Mouse (Mus musculus) T-cell, adult 2 months (primary cell): ENCODE measurements around the gene Mettl23.

ENCODE experiments used
- DNase-seq: peaks from one replicate; pipeline ENCODE4 v3.0.0; 2022; ENCODE audit warnings: low spot score

The Mettl23 gene

DNA sequence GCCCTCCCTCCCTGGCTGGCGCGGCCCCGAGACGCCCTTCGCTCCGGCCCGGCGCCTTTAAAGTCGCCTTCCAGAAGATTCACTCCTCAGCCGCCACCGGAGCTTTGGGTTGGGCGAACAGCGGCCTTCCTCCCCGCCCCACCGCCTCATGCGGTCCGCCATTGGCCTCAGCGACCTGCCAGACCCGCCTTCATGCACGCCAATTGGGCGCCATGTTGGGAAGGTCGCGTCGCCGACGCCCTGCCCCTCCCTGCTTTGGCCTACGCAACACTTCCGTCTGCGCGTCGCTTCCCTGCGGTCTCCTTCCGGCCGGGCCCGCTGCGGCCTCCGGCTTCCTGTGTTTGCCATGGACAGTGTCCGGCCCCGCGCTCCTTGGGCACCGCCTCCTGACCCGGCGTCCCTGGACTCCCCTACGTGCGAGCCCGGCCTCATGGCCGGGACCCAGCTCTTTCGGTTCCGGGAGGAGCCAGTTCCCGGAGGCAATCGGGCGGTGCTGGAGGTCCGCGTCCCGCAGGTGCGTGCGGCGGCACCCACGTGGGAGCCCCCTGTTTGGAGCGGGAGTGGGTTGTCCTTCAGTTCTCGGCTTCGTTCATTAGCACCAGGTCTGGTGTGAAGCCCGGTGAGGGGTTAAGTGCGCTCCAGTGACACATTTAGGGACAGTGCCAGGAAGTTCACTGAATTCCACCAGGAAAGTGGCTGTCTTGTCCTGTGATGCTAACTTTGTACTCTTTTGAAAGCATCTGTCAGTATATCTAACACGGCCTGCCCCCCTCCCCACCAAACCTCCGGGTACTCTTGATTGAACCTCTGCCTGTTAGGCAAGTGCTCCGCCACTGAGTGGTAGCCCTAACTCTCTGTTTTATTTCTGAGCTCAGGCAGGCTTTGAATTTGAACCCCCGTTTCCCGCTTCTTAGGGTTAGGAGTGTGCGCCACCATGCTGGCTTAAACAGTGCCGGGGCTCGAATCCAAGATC, at the start of gene Mettl23, which contains the start of gene Jmjd6:
Gene Mettl23, plus strand, starts transcription at position 18 of the 973 bp plus-strand sequence.
Gene Jmjd6, minus strand, starts transcription at position 189 of the 973 bp plus-strand sequence.
- peak; percentile 95 for DNase-seq

DNA sequence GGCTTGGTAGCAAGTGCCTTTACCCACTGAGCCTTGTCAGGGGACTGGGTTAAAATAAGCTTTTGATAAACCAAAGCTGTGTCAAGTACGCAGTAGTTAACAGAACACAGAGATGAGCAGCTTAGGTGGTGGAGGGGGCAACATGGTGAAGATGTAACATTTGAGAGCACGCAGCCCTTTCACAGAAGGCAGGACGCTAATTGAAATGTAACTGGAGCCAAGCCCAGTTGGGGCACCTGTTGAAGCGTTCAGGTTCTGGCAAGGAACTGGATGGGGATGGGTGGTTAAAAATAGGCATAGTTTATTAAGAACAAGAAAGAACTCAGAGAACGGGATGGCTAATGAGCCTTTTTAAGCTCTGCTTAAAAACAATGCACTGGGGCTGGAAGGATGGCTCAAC, 43.7 kb upstream of the Mettl23 start:
- no peak for DNase-seq

DNA sequence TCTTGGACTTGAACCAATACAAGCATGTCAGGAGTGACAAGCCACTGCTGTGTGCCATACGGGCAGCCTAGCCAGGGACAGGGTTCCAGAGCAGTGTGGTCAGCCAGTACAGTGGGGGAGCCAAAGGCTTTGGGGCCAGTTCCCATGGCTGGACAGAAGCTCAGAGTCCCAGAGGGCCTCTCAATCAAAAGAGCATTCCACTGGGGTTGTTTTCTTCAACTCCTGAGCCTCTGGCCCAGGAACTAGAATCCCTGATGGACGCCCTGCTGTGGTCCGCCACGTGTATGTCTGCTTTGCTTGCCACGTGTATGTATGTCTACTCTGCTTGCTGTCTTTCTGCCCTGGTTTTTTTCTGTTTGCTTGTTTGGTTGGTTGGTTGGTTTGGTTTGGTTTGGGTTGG, 42.0 kb upstream of the Mettl23 start:
- DNase-seq: no peak

- no peak for DNase-seq
Observed at GRCm38 (mm10) chr11:116802709-116803108, 40.4 kb upstream of the Mettl23 start.

GRCm38 (mm10) chr11:116806136-116807071, 36.7 kb upstream of the Mettl23 start:
- no peak for DNase-seq

- no peak for DNase-seq
Observed at GRCm38 (mm10) chr11:116807116-116807515, 36.0 kb upstream of the Mettl23 start.

- DNase-seq: no peak
Observed at GRCm38 (mm10) chr11:116807526-116807925, 35.6 kb upstream of the Mettl23 start.

DNA sequence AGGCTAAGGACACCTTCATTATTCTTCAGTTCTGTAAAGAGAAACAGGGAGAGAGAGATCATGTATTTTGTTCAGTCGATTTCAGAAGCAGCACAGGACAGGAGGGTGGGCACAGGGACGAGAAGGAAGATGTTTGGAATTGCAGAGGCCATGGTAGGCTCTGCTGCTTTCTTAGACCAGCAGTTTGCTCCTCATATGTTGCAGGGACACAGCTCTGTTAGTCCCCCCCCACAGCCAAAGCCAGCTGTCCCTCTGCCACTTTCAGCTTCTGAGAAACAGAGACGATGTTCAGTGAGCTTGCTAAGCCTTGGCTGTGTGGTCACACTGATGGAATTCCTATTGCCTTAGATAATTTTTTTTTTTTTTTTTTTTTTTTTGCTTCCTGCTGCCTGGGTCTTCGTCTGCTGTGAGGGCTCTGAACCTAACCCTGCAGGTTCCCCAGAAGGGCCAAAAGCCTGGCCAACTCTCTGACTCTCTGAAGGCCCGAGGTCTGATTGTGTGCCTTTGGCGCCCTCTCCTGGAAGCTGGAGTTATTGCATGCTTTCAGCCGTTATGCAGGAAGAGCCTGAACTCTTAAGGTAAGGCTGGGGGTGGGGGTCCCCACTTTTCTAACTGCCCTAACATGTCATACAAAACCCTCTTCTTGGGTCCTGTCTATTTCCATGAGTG, 35.0 kb upstream of the Mettl23 start:
- peak; percentile 58 for DNase-seq

DNA sequence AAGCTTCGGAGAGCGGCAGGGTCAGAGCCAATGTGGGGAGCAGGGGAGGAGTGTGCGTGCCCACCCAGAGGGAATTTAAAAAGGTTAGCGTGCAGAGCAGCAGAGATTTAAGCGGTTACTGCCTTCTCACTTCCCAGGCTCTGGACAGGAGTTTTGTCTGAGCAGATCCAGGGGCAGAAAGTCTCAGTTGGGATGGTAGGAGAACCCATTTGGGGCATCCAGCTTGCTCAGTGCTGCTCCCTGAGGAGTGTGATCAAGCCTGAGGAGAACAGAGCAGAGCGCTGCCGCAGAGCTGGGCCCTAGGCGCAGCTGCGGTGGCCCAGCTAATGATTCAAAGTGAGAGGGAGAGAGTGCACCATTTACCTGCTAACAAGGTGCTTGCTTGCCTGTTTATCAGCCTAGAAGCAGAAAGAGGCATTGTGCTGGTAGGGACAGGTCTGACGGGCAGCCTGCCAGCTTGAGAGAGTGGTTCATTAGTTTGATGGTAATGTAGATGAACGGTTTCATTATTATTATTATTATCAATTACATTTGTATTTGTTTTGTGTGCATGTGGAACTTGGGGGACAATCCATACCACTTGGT, 34.2 kb upstream of the Mettl23 start:
- no peak for DNase-seq

- DNase-seq: no peak
Observed at GRCm38 (mm10) chr11:116809520-116809919, 33.6 kb upstream of the Mettl23 start.

DNA sequence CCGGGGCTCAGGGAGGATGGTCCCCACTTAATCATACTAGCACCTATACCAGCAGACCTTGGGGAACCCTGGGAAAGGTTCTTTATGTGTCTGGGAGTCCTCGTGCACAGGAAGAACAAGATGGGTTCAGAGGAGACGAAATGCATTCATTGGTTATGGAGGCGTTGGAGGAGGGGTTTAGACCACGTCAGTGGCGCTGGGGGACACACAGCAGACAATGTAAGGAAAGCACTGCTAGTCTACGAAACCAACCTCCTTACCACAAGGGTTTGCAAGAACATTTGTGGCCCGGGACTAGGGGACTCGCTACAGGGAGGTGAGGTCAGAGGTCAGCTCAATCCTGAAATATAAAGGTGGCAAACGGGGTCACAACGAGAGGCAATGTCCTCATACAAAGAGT, 32.5 kb upstream of the Mettl23 start:
- DNase-seq: no peak

GRCm38 (mm10) chr11:116810983-116811901, 31.8 kb upstream of the Mettl23 start:
- DNase-seq: peak; percentile 38

DNA sequence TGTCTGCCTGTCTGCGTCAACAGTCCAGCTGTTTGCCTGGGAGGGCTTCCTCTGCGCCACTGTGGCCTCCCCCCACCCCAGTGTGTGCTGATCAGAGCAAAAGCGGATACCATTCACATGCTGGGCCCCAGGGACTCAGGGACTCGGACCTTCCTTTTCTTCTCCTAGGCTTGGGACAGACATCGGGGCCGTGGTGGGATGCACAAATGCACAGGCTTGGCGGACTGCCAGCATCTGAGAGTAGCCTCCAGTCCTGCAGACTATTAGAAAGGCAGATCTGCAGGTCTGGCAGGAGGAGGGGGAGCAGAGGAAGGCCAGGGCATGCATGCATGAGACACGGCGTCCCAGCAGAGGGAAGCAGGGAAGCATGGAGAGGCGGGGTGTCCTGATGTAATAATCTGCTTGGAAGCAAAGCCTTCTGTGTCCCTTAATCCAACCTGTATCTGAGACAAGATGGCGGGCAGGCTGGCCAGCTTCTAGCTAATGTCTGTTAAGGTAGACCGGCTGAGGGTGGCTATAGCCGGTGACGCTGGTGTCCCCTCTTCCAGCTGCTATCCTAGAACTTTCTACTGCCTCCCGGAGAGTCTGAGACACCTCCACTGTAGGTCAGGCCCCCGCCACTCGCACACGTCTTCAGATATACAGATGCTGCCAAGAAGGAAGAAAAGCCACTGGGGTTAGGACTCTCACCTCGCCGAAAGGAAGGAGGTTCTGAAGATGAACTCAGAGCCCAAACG, 30.1 kb upstream of the Mettl23 start:
- DNase-seq: no peak

DNA sequence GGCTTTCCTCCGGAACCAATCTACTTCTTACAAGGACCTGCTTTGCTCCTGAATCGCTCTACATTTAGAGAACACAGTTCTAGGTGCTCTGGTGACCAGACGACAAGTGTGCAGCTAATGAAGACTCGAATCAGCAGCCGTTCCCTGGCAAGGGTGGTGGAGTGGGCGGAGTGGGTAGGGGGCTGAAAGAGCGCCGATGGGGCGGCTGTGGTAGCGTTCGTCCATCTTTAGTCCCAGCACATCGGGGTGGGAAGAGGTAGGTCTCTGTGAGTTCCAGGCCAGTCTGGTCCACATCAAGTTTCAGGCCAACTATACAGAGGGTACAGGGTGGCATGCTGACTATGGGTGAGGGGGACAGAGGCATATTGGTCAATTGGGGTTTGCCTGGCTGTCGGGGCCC, 29.5 kb upstream of the Mettl23 start:
- no peak for DNase-seq

- DNase-seq: no peak
Observed at GRCm38 (mm10) chr11:116814076-116814883, 28.8 kb upstream of the Mettl23 start.

GRCm38 (mm10) chr11:116814884-116815415, 28.1 kb upstream of the Mettl23 start:
- DNase-seq: no peak

DNA sequence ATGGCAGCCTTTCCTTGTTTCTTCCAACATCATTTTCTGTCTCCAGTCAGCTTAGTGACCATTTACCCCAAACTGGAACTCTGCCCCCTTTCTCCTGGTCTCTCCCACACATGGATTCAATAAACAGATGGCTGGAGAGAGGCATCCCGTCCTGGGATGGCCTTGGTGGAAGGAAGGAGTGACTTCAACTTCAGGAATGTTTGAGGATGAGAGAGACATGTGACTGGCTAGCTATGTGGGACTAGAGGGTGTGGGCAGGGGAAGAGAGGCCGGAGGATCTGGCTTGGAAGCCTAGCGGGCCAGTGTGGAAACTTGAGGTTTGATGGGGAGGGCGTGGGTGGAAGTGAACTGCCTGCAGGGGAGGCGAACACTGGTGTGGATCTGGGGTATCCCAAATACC, 26.3 kb upstream of the Mettl23 start:
- no peak for DNase-seq

DNA sequence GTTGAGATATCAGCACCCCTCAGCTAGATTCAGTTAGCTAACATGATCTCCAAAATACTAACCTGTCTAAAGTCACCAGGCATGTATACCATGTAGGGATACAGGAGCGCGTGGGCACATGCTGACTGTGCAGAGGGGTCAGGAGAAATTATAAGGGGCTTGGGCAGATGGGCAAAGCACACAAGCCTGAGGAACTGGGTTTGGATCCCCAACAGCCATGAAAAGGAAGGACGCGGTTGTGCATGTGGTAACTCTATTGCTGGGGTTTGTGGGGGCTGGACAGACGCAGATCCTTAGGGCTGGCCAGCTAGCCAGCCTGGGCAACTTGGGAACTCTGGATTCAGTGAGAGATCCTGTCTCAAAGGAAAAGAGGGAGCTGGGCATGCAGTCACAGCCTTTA, 25.5 kb upstream of the Mettl23 start:
- no peak for DNase-seq

DNA sequence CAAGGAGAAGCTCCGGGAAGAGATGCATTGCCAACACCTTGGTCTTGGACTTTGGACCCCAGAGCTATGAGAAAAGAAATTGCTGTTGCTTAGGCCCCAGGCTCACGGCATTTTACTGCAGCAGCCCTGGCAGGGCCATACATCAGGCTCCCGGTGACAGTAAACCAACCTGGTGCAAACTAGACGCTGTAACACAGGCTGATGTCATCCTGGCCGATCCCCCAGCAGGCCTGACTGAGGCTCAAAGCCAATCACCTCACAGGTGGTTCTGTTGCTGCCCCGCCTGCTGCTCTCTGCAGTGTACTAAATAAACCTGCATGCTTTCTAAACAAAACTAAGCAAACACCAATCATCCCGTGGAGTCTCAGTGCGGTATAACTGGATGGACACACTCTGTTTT, 24.4 kb upstream of the Mettl23 start:
- no peak for DNase-seq
